In the genomic region with DNA sequence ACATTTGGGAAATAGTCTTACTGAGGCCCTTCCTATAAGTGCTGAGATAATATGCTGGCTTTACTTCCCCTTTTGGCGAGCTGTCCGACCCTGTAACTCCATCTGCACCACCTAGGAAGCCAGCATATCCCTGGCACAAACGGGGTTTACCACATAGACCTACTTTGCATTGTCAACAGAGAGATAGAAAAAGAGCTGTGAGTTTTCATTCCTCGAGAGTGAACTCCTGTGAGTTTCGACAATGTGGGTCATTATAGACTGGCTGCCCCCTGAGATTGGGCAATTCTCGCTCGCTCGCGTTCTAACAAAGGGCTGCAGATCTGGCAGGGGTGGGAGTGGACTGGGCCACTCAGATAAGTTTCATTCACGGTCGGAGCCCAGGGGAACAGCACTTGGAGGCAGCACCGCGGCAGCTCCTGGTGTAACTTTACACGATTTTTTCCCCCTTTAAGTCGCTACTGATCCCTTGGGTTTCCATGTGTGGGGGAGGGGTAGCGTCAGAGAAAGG, we compare ENCODE assay signal across 8 mouse cellular contexts.
A peak's percentile ranks its signal among the peaks of the same experiment; 100 is the strongest.
DNase-seq lines count a peak whose midpoint lies in the region; ATAC-seq lines count a peak whose summit lies in the region.

No protein-coding gene starts in this region.

- no peak for ATAC-seq in heart, embryonic 13.5 days (ENCODE audit: extremely low read depth, insufficient number of reproducible peaks, low FRiP score, low TSS enrichment)
- peak; percentile 37; the same call in 1 of the 2 replicates for ATAC-seq in limb, embryonic 12.5 days (ENCODE audit: insufficient number of reproducible peaks, insufficient read depth, low FRiP score, low TSS enrichment, low read depth)
- peak; percentile 72 for ATAC-seq in neural tube, embryonic 11.5 days (ENCODE audit: insufficient read depth, low FRiP score, low TSS enrichment)
- ATAC-seq in CD4-positive, CD25-positive, alpha-beta regulatory T cell, adult 4 months, result no peak

- peak overlapping the region; percentile 38 for H3K4me3 ChIP-seq in heart, embryonic 13.5 days
- H3K4me3 ChIP-seq in limb, embryonic 12.5 days (replicated peaks), result peak overlapping the region; percentile 28
- H3K4me3 ChIP-seq in neural tube, embryonic 11.5 days (ENCODE audit: low read depth, low read length), result no peak overlapping the region

- H3K9ac ChIP-seq in heart, embryonic 13.5 days, result peak overlapping the region; percentile 45
- 0 out of 2 replicates have a peak overlapping the region, but pooled peaks have one; percentile 12 for H3K9ac ChIP-seq in limb, embryonic 12.5 days (replicated peaks)
- H3K9ac ChIP-seq in neural tube, embryonic 11.5 days (ENCODE audit: low read length), result peak overlapping the region; percentile 30

- no peaks in the 10 kb centered on the region for H3K9me3 ChIP-seq in heart, embryonic 13.5 days
- no peaks in the 10 kb centered on the region for H3K9me3 ChIP-seq in limb, embryonic 12.5 days
- no peaks in the 10 kb centered on the region for H3K9me3 ChIP-seq in neural tube, embryonic 11.5 days (ENCODE audit: control insufficient read depth, low read length)

- H3K27me3 ChIP-seq in heart, embryonic 13.5 days (replicated peaks), result no peaks in the 10 kb centered on the region; the same call in 1 of the 2 replicates
- H3K27me3 ChIP-seq in limb, embryonic 12.5 days, result no peaks in the 10 kb centered on the region
- no peaks in the 10 kb centered on the region for H3K27me3 ChIP-seq in neural tube, embryonic 11.5 days (ENCODE audit: control insufficient read depth, insufficient read depth, low read length)

- no peak overlapping the region for H3K27ac ChIP-seq in heart, embryonic 13.5 days (replicated peaks)
- no peak overlapping the region for H3K27ac ChIP-seq in limb, embryonic 12.5 days
- no peak overlapping the region for H3K27ac ChIP-seq in neural tube, embryonic 11.5 days (ENCODE audit: low read depth, low read length)

- peaks cover 51% of the 10 kb centered on the region for H3K4me1 ChIP-seq in heart, embryonic 13.5 days
- peaks cover 84% of the 10 kb centered on the region for H3K4me1 ChIP-seq in limb, embryonic 12.5 days (replicated peaks)
- peaks cover 10% of the 10 kb centered on the region; the same call in 1 of the 2 replicates for H3K4me1 ChIP-seq in neural tube, embryonic 11.5 days (ENCODE audit: control insufficient read depth, insufficient read depth, low read length)

- peak; percentile 13 for DNase-seq in ovary, postnatal 36 days (ENCODE audit: low spot score)
- DNase-seq in ovary, postnatal 10 days (ENCODE audit: low spot score), result no peak
- peak; percentile 59 for DNase-seq in neural tube, embryonic 11.5 days (ENCODE audit: low spot score)
- no peak for DNase-seq in gastrocnemius, postnatal 4 days (ENCODE audit: low spot score in 2 of 2)
- DNase-seq in left cerebral cortex, postnatal 36 days (ENCODE audit: low spot score in 2 of 2), result no peak

- 6% methylated on average over 16 of the region's 16 CpGs for WGBS in heart, embryonic 13.5 days
- WGBS in limb, embryonic 12.5 days, result 5% methylated on average over 16 of the region's 16 CpGs
- WGBS in neural tube, embryonic 11.5 days, result 11% methylated on average over 16 of the region's 16 CpGs

- H3K36me3 ChIP-seq in heart, embryonic 13.5 days, result no peaks in the 10 kb centered on the region
- no peaks in the 10 kb centered on the region for H3K36me3 ChIP-seq in limb, embryonic 12.5 days
- no peaks in the 10 kb centered on the region for H3K36me3 ChIP-seq in neural tube, embryonic 11.5 days (ENCODE audit: control insufficient read depth, insufficient read depth, low read length)

- H3K4me2 ChIP-seq in heart, embryonic 13.5 days, result peak overlapping the region; percentile 65
- peak overlapping the region; percentile 62 for H3K4me2 ChIP-seq in limb, embryonic 12.5 days
- peak overlapping the region; percentile 42 for H3K4me2 ChIP-seq in neural tube, embryonic 11.5 days (ENCODE audit: low read depth)

- intact Hi-C loops in left cerebral cortex, postnatal 36 days (cut with DNase I), result no loop called here

Comparison
In these comparisons a context has a peak if more than half of its experiments do, and no peak if none do; other contexts are left out.
1. DNase-seq: peak in ovary, postnatal 36 days (single experiment) and neural tube, embryonic 11.5 days (single experiment); none in ovary, postnatal 10 days (single experiment), gastrocnemius, postnatal 4 days (0 of 2) and left cerebral cortex, postnatal 36 days (0 of 2).
2. ATAC-seq: peak in limb, embryonic 12.5 days (single experiment) and neural tube, embryonic 11.5 days (single experiment); none in heart, embryonic 13.5 days (single experiment) and CD4-positive, CD25-positive, alpha-beta regulatory T cell, adult 4 months (single experiment).
3. Peak in every context shown above with its lines, with median percentiles within 50 percentile points of each other: H3K4me2 ChIP-seq and H3K9ac ChIP-seq.